Mouse (Mus musculus) adrenal gland, adult 18-20 months (tissue): Measurements from ENCODE around the gene Trir. TPM values are rescaled to one million over a fixed set of nuclear protein-coding genes. Genes with fewer than 3 reads are reported as not detected.

Source experiments
- microRNA-seq, 2 experiments: library from miRNA; unstranded; fragments of <30 nt; microRNA quantifications; one replicate each; pipeline ENCODE4 v1.2.0; 2021; ENCODE audit warnings: borderline number of aligned reads in 2 of 2
- total RNA-seq, 2 experiments: library from RNA; stranded (reverse); gene quantifications; 1 replicate in 1 of 2; 2 replicates in 1 of 2; pipeline ENCODE4 v1.2.3; 2021

The Trir gene
- total RNA-seq, 2 experiments from 2014 or later, result 162 to 192 TPM

Small RNAs within 50 kb of the gene (microRNA-seq; reads per million reads assigned to microRNA genes)
- 0 reads per million in 2 experiments for gene Mir7070

Other genes with a start within 250 kb of the Trir start
- gene Nfix, start 226.5 kb upstream of the Trir start, total RNA-seq, result 100 to 1,000 TPM in 1 of 2 experiments, 10 to 100 TPM in 1; 92.2 to 127 TPM
- 10 to 100 TPM; 10.6 to 10.8 TPM for gene Dand5, start 204.0 kb upstream of the Trir start, total RNA-seq
- gene Gadd45gip1, start 195.3 kb upstream of the Trir start, total RNA-seq, result 10 to 100 TPM; 62.0 to 71.1 TPM
- gene Rad23a, start 186.2 kb upstream of the Trir start, total RNA-seq, result 100 to 1,000 TPM; 109 to 113 TPM
- gene Calr, start 179.9 kb upstream of the Trir start, total RNA-seq, result 100 to 1,000 TPM; 606 to 686 TPM
- 10 to 100 TPM; 58.8 to 69.6 TPM for gene Farsa, start 169.8 kb upstream of the Trir start, total RNA-seq
- 1 to 10 TPM; 6.9 to 9.4 TPM for gene Syce2, start 154.7 kb upstream of the Trir start, total RNA-seq
- gene Gcdh, start 132.9 kb upstream of the Trir start, total RNA-seq, result 10 to 100 TPM; 52.4 to 56.5 TPM
- not detected for gene Klf1, start 124.9 kb upstream of the Trir start, total RNA-seq
- gene Dnase2a, start 118.3 kb upstream of the Trir start, total RNA-seq, result 10 to 100 TPM; 11.2 to 12.5 TPM
- gene Mast1, start 89.5 kb upstream of the Trir start, total RNA-seq, result 1 to 10 TPM; 2.1 to 3.1 TPM
- gene Rtbdn, start 79.8 kb upstream of the Trir start, total RNA-seq, result under 1 TPM in 1 of 2 experiments, not detected in 1; 0.16 TPM
- gene Gm49661, start 57.4 kb upstream of the Trir start, total RNA-seq, result 1 to 10 TPM; 1.9 TPM
- gene Prdx2, start 57.2 kb upstream of the Trir start, total RNA-seq, result 100 to 1,000 TPM; 740 to 761 TPM
- gene Rnaseh2a, start 57.1 kb upstream of the Trir start, total RNA-seq, result 100 to 1,000 TPM in 1 of 2 experiments, 10 to 100 TPM in 1; 80.9 to 131 TPM
- 10 to 100 TPM; 27.1 to 28.5 TPM for gene Junb, start 48.1 kb upstream of the Trir start, total RNA-seq
- 1 to 10 TPM; 6.3 to 7.2 TPM for gene Hook2, start 36.2 kb upstream of the Trir start, total RNA-seq
- gene Best2, start 12.3 kb upstream of the Trir start, total RNA-seq, result not detected
- gene Asna1, start 1.5 kb upstream of the Trir start, total RNA-seq, result 100 to 1,000 TPM in 1 of 2 experiments, 10 to 100 TPM in 1; 89.2 to 100 TPM
- gene Tnpo2, start 10.1 kb downstream of the Trir start, total RNA-seq, result 10 to 100 TPM; 67.8 to 80.4 TPM
- 10 to 100 TPM; 11.1 to 18.1 TPM for gene Fbxw9, start 33.2 kb downstream of the Trir start, total RNA-seq
- gene Gm5741, start 41.2 kb downstream of the Trir start, total RNA-seq, result not detected
- 10 to 100 TPM; 25.5 to 26.4 TPM for gene Dhps, start 44.9 kb downstream of the Trir start, total RNA-seq
- gene Wdr83os, start 53.9 kb downstream of the Trir start, total RNA-seq, result 10 to 100 TPM; 72.6 to 87.7 TPM
- 10 to 100 TPM; 21.1 to 23.1 TPM for gene Wdr83, start 54.5 kb downstream of the Trir start, total RNA-seq
- 10 to 100 TPM; 43.2 to 51.8 TPM for gene Man2b1, start 56.4 kb downstream of the Trir start, total RNA-seq
- gene Zfp791, start 96.3 kb downstream of the Trir start, total RNA-seq, result 1 to 10 TPM; 2.2 TPM
- not detected for gene Cks1brt, start 125.1 kb downstream of the Trir start, total RNA-seq
- gene Olfr371, start 199.2 kb downstream of the Trir start, total RNA-seq, result not detected